Mouse (Mus musculus) liver, adult 2 months (tissue): Measurements from ENCODE around the gene Rnf26.

ENCODE experiments used
- CTCF ChIP-seq: fragments of 200-500 bp; IDR thresholded peaks from 2 replicates; pipeline ENCODE4 v1.5.1; 2011; ENCODE audit warnings: low read depth, low read length, control low read depth
- POLR2A ChIP-seq: fragments of 200-500 bp; IDR thresholded peaks from 2 replicates; pipeline ENCODE4 v1.6.1; 2011; ENCODE audit warnings: low read length, control low read depth; ENCODE audit not compliant: insufficient read depth; ENCODE audit errors: extremely low read depth

GRCm38 (mm10) chr9:44074395-44075275, 38.7 kb downstream of the Rnf26 start:
- TF ChIP-seq POLR2A (no peak), CTCF (peak; percentile 44)
